Comparison of ENCODE assay signal across 24 mouse cellular contexts in the genomic region with DNA sequence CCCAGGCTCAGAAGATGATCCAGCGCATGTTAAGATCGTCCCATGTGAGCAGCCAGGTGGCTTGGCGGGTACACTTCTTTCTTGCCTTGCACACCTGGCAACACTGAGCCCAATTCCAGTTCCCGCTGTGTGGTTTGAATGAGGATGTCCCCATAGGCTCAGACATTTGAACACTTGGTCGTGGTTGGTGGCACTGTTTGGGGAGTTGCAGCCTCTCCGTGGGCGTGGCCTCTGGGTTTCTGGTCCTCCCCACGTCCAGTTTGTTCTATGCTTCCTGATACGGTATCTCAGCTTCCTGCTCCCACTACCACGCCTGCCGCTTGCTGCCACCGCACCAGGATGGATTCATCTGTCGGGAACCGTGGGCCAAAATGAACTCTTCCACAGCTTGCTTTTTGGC. TPM values are rescaled to one million over a fixed set of nuclear protein-coding genes. Genes with fewer than 3 reads are reported as not detected.
DNase-seq lines count a peak whose midpoint lies in the region; ATAC-seq lines count a peak whose summit lies in the region.
"Had no signal": no experiment of that assay in that cellular context is flagged by ENCODE, and none has a peak within 500 bp of the region (broad histone marks: within the 10 kb centered on the region; RNA-seq: fewer than 3 reads in every experiment).

No protein-coding gene starts in this region.

- WGBS in forebrain, embryonic 15.5 days = 83% methylated on average over 14 of the region's 14 CpGs
- 82% methylated on average over 14 of the region's 14 CpGs for WGBS in forebrain, embryonic 16.5 days
- 77% methylated on average over 14 of the region's 14 CpGs for WGBS in midbrain, embryonic 10.5 days
- WGBS in midbrain, embryonic 11.5 days = 76% methylated on average over 14 of the region's 14 CpGs
- 61% methylated on average over 14 of the region's 14 CpGs for WGBS in liver, embryonic 13.5 days (ENCODE audit: insufficient replicate concordance)
- 75% methylated on average over 14 of the region's 14 CpGs for WGBS in intestine, embryonic 16.5 days

- no peak for ATAC-seq in forebrain, embryonic 15.5 days (replicated peaks)
- ATAC-seq in forebrain, embryonic 16.5 days = no peak
- no peak for ATAC-seq in midbrain, embryonic 11.5 days (ENCODE audit: low FRiP score)
- ATAC-seq in liver, embryonic 13.5 days (ENCODE audit: low read depth) = no peak
- no peak for ATAC-seq in intestine, embryonic 16.5 days
- ATAC-seq: forebrain, embryonic 14.5 days had no signal

- no peak overlapping the region for H3K9ac ChIP-seq in forebrain, embryonic 15.5 days (replicated peaks)
- H3K9ac ChIP-seq in forebrain, embryonic 16.5 days (replicated peaks; ENCODE audit: low read depth, low read length) = no peak overlapping the region
- H3K9ac ChIP-seq in midbrain, embryonic 11.5 days (ENCODE audit: low read length) = no peak overlapping the region
- H3K9ac ChIP-seq in liver, embryonic 13.5 days = peak overlapping the region; percentile 97
- H3K9ac ChIP-seq in intestine, embryonic 16.5 days (ENCODE audit: low read depth, low read length) = no peak overlapping the region
- H3K9ac ChIP-seq: embryonic facial prominence, embryonic 13.5 days; hindbrain, embryonic 15.5 days had no signal

- H3K36me3 ChIP-seq in forebrain, embryonic 15.5 days = no peaks in the 10 kb centered on the region
- no peaks in the 10 kb centered on the region for H3K36me3 ChIP-seq in forebrain, embryonic 16.5 days (ENCODE audit: control insufficient read depth, insufficient read depth)
- H3K36me3 ChIP-seq in midbrain, embryonic 10.5 days = peaks cover 21% of the 10 kb centered on the region
- no peaks in the 10 kb centered on the region for H3K36me3 ChIP-seq in midbrain, embryonic 11.5 days (ENCODE audit: control insufficient read depth, insufficient read depth, low read length)
- peaks cover 67% of the 10 kb centered on the region for H3K36me3 ChIP-seq in liver, embryonic 13.5 days
- H3K36me3 ChIP-seq in intestine, embryonic 16.5 days (ENCODE audit: control insufficient read depth, insufficient read depth, low read length) = 0 out of 2 replicates have a peak, but pooled peaks cover 4% of the 10 kb centered on the region
- H3K36me3 ChIP-seq: hindbrain, embryonic 15.5 days had no signal

- no peak for DNase-seq in midbrain, embryonic 10.5 days (ENCODE audit: low spot score)
- DNase-seq in midbrain, embryonic 11.5 days (ENCODE audit: low spot score, missing footprints) = no peak
- DNase-seq in liver, embryonic 13.5 days = peak; percentile 56
- DNase-seq in yolk sac, embryonic 10.5 days (ENCODE audit: low spot score) = peak; percentile 34
- DNase-seq in urinary bladder, postnatal 25 days (ENCODE audit: low spot score) = no peak
- DNase-seq: adrenal gland, adult 8-10 months; cerebellum, adult 18-20 months; cerebellum, postnatal 25 days; embryo, embryonic 11 days; gastrocnemius, postnatal 25 days; kidney, adult 9 months; kidney, postnatal 14 days; layer of hippocampus, postnatal 36 days; lung, adult 2 months; lung, postnatal 14 days; midbrain, embryonic 14.5 days; right cerebral cortex, postnatal 14 days; thymus, postnatal 14 days had no signal

- no peaks in the 10 kb centered on the region for H3K9me3 ChIP-seq in forebrain, embryonic 15.5 days
- no peaks in the 10 kb centered on the region for H3K9me3 ChIP-seq in forebrain, embryonic 16.5 days (ENCODE audit: control insufficient read depth, low read length)
- H3K9me3 ChIP-seq in midbrain, embryonic 10.5 days (replicated peaks) = no peaks in the 10 kb centered on the region
- no peaks in the 10 kb centered on the region for H3K9me3 ChIP-seq in midbrain, embryonic 11.5 days (ENCODE audit: control insufficient read depth, low read length)
- H3K9me3 ChIP-seq in liver, embryonic 13.5 days (replicated peaks) = no peaks in the 10 kb centered on the region
- no peaks in the 10 kb centered on the region for H3K9me3 ChIP-seq in intestine, embryonic 16.5 days (ENCODE audit: control insufficient read depth, low read length)
- H3K9me3 ChIP-seq: embryonic facial prominence, embryonic 13.5 days; hindbrain, embryonic 15.5 days had no signal

- no peak overlapping the region for H3K4me2 ChIP-seq in forebrain, embryonic 15.5 days (replicated peaks)
- no peak overlapping the region for H3K4me2 ChIP-seq in forebrain, embryonic 16.5 days (ENCODE audit: low read length)
- H3K4me2 ChIP-seq in midbrain, embryonic 11.5 days = no peak overlapping the region
- peak overlapping the region; percentile 94 for H3K4me2 ChIP-seq in liver, embryonic 13.5 days
- H3K4me2 ChIP-seq in intestine, embryonic 16.5 days (ENCODE audit: low read depth, low read length) = no peak overlapping the region
- H3K4me2 ChIP-seq: embryonic facial prominence, embryonic 13.5 days; hindbrain, embryonic 15.5 days had no signal

- H3K27ac ChIP-seq in forebrain, embryonic 15.5 days (replicated peaks) = 0 out of 2 replicates have a peak overlapping the region, but pooled peaks have one; percentile 83
- no peak overlapping the region for H3K27ac ChIP-seq in forebrain, embryonic 16.5 days (ENCODE audit: low read length)
- peak overlapping the region; percentile 74; the same call in 1 of the 2 replicates for H3K27ac ChIP-seq in midbrain, embryonic 10.5 days (replicated peaks)
- H3K27ac ChIP-seq in midbrain, embryonic 11.5 days (ENCODE audit: low read depth, low read length) = no peak overlapping the region
- peak overlapping the region; percentile 100 for H3K27ac ChIP-seq in liver, embryonic 13.5 days
- H3K27ac ChIP-seq in intestine, embryonic 16.5 days (ENCODE audit: low read length) = no peak overlapping the region
- H3K27ac ChIP-seq: embryonic facial prominence, embryonic 13.5 days had no signal

- H3K4me3 ChIP-seq in forebrain, embryonic 15.5 days = no peak overlapping the region
- H3K4me3 ChIP-seq in forebrain, embryonic 16.5 days (replicated peaks; ENCODE audit: low read length) = no peak overlapping the region
- no peak overlapping the region for H3K4me3 ChIP-seq in midbrain, embryonic 10.5 days
- no peak overlapping the region for H3K4me3 ChIP-seq in midbrain, embryonic 11.5 days (ENCODE audit: low read depth, low read length)
- H3K4me3 ChIP-seq in liver, embryonic 13.5 days (replicated peaks) = peak overlapping the region; percentile 87
- no peak overlapping the region for H3K4me3 ChIP-seq in intestine, embryonic 16.5 days (ENCODE audit: low read length)
- H3K4me3 ChIP-seq: embryonic facial prominence, embryonic 13.5 days; hindbrain, embryonic 15.5 days had no signal

- H3K4me1 ChIP-seq in forebrain, embryonic 15.5 days = peaks cover 75% of the 10 kb centered on the region
- H3K4me1 ChIP-seq in forebrain, embryonic 16.5 days (replicated peaks; ENCODE audit: control insufficient read depth, insufficient read depth, low read length) = peaks cover 67% of the 10 kb centered on the region
- H3K4me1 ChIP-seq in midbrain, embryonic 10.5 days = peaks cover 69% of the 10 kb centered on the region
- peaks cover 13% of the 10 kb centered on the region; the same call in 1 of the 2 replicates for H3K4me1 ChIP-seq in midbrain, embryonic 11.5 days (ENCODE audit: control insufficient read depth, insufficient read depth, low read length)
- H3K4me1 ChIP-seq in liver, embryonic 13.5 days (replicated peaks) = peaks cover 74% of the 10 kb centered on the region
- H3K4me1 ChIP-seq in intestine, embryonic 16.5 days (ENCODE audit: control insufficient read depth, insufficient read depth, low read length) = peaks cover 13% of the 10 kb centered on the region

- H3K27me3 ChIP-seq in forebrain, embryonic 15.5 days = no peaks in the 10 kb centered on the region
- H3K27me3 ChIP-seq in forebrain, embryonic 16.5 days (replicated peaks; ENCODE audit: control insufficient read depth, insufficient read depth, low read length) = no peaks in the 10 kb centered on the region
- H3K27me3 ChIP-seq in midbrain, embryonic 10.5 days (ENCODE audit: low read depth, poor library complexity, severe bottlenecking) = peaks cover 7% of the 10 kb centered on the region
- no peaks in the 10 kb centered on the region for H3K27me3 ChIP-seq in midbrain, embryonic 11.5 days (ENCODE audit: control insufficient read depth, insufficient read depth, low read length)
- H3K27me3 ChIP-seq in liver, embryonic 13.5 days = no peaks in the 10 kb centered on the region
- no peaks in the 10 kb centered on the region for H3K27me3 ChIP-seq in intestine, embryonic 16.5 days (replicated peaks; ENCODE audit: control insufficient read depth, insufficient read depth, low read length)
- H3K27me3 ChIP-seq: embryonic facial prominence, embryonic 13.5 days; hindbrain, embryonic 15.5 days had no signal

RNA-seq across cellular contexts. Expression of gene Fam210b, which starts 4.4 kb away (rescaled TPM):
- 75.9 and 76.8 TPM in 2 replicates for polyA plus RNA-seq in forebrain, embryonic 15.5 days (2015; fragmentation: Nextera tagmentation; extraction: Ambion mirVana)
- polyA plus RNA-seq in forebrain, embryonic 16.5 days (2015; fragmentation: Nextera tagmentation; extraction: Ambion mirVana) = 77.9 and 93.9 TPM in 2 replicates
- polyA plus RNA-seq in midbrain, embryonic 10.5 days (2016; fragmentation: Nextera tagmentation; extraction: Ambion mirVana) = 24.3 and 33.1 TPM in 2 replicates
- 32.2 and 33.0 TPM in 2 replicates for polyA plus RNA-seq in midbrain, embryonic 11.5 days (2014; fragmentation: Nextera tagmentation; extraction: Ambion mirVana)
- 131 and 149 TPM in 2 replicates for polyA plus RNA-seq in liver, embryonic 13.5 days (2015; fragmentation: Nextera tagmentation; extraction: Ambion mirVana)
- 15.0 and 16.6 TPM in 2 replicates for polyA plus RNA-seq in intestine, embryonic 16.5 days (2015; fragmentation: Nextera tagmentation; extraction: Ambion mirVana)

RNA-seq across cellular contexts. Expression of gene Aurka, which starts 20.6 kb away (rescaled TPM):
- polyA plus RNA-seq in forebrain, embryonic 15.5 days (2015; fragmentation: Nextera tagmentation; extraction: Ambion mirVana) = 47.7 and 55.4 TPM in 2 replicates
- 38.3 and 45.3 TPM in 2 replicates for polyA plus RNA-seq in forebrain, embryonic 16.5 days (2015; fragmentation: Nextera tagmentation; extraction: Ambion mirVana)
- polyA plus RNA-seq in midbrain, embryonic 10.5 days (2016; fragmentation: Nextera tagmentation; extraction: Ambion mirVana) = 196 and 221 TPM in 2 replicates
- polyA plus RNA-seq in midbrain, embryonic 11.5 days (2014; fragmentation: Nextera tagmentation; extraction: Ambion mirVana) = 163 and 169 TPM in 2 replicates
- 142 and 172 TPM in 2 replicates for polyA plus RNA-seq in liver, embryonic 13.5 days (2015; fragmentation: Nextera tagmentation; extraction: Ambion mirVana)
- 87.4 and 103 TPM in 2 replicates for polyA plus RNA-seq in intestine, embryonic 16.5 days (2015; fragmentation: Nextera tagmentation; extraction: Ambion mirVana)

RNA-seq across cellular contexts. Expression of gene Cstf1, which starts 20.7 kb away (rescaled TPM):
- 30.8 and 35.8 TPM in 2 replicates for polyA plus RNA-seq in forebrain, embryonic 15.5 days (2015; fragmentation: Nextera tagmentation; extraction: Ambion mirVana)
- 27.5 and 29.9 TPM in 2 replicates for polyA plus RNA-seq in forebrain, embryonic 16.5 days (2015; fragmentation: Nextera tagmentation; extraction: Ambion mirVana)
- 51.0 and 58.0 TPM in 2 replicates for polyA plus RNA-seq in midbrain, embryonic 10.5 days (2016; fragmentation: Nextera tagmentation; extraction: Ambion mirVana)
- 48.0 and 50.2 TPM in 2 replicates for polyA plus RNA-seq in midbrain, embryonic 11.5 days (2014; fragmentation: Nextera tagmentation; extraction: Ambion mirVana)
- 25.0 and 31.4 TPM in 2 replicates for polyA plus RNA-seq in liver, embryonic 13.5 days (2015; fragmentation: Nextera tagmentation; extraction: Ambion mirVana)
- 30.8 and 33.7 TPM in 2 replicates for polyA plus RNA-seq in intestine, embryonic 16.5 days (2015; fragmentation: Nextera tagmentation; extraction: Ambion mirVana)

RNA-seq across cellular contexts. Expression of gene Cass4, which starts 43.8 kb away (rescaled TPM):
- polyA plus RNA-seq in forebrain, embryonic 15.5 days (2015; fragmentation: Nextera tagmentation; extraction: Ambion mirVana) = 0.05 and 0.09 TPM in 2 replicates
- 0.13 and 0.19 TPM in 2 replicates for polyA plus RNA-seq in forebrain, embryonic 16.5 days (2015; fragmentation: Nextera tagmentation; extraction: Ambion mirVana)
- 0.21 and 0.25 TPM in 2 replicates for polyA plus RNA-seq in midbrain, embryonic 10.5 days (2016; fragmentation: Nextera tagmentation; extraction: Ambion mirVana)
- 0.31 TPM in 1 of 2 replicates, not detected in the other for polyA plus RNA-seq in midbrain, embryonic 11.5 days (2014; fragmentation: Nextera tagmentation; extraction: Ambion mirVana)
- polyA plus RNA-seq in liver, embryonic 13.5 days (2015; fragmentation: Nextera tagmentation; extraction: Ambion mirVana) = 0.61 and 0.78 TPM in 2 replicates
- 0.17 and 0.21 TPM in 2 replicates for polyA plus RNA-seq in intestine, embryonic 16.5 days (2015; fragmentation: Nextera tagmentation; extraction: Ambion mirVana)

Comparison
In these comparisons a context has a peak if more than half of its experiments do, and no peak if none do; other contexts are left out.
1. H3K27ac ChIP-seq: peak in forebrain, embryonic 15.5 days (single experiment), midbrain, embryonic 10.5 days (single experiment) and liver, embryonic 13.5 days (single experiment); none in forebrain, embryonic 16.5 days (single experiment), midbrain, embryonic 11.5 days (single experiment) and intestine, embryonic 16.5 days (single experiment).
2. DNase-seq: peak in liver, embryonic 13.5 days (single experiment) and yolk sac, embryonic 10.5 days (single experiment); none in midbrain, embryonic 10.5 days (single experiment), midbrain, embryonic 11.5 days (single experiment) and urinary bladder, postnatal 25 days (single experiment).